Mouse (Mus musculus) skeletal muscle tissue, adult 2 months (tissue): ENCODE results near the gene Mpp3.

Source experiments
- DNase-seq: peaks from one replicate; pipeline ENCODE4 v3.0.0-alpha.2; 2012; ENCODE audit warnings: low read depth, low spot score

Gene Mpp3

DNA sequence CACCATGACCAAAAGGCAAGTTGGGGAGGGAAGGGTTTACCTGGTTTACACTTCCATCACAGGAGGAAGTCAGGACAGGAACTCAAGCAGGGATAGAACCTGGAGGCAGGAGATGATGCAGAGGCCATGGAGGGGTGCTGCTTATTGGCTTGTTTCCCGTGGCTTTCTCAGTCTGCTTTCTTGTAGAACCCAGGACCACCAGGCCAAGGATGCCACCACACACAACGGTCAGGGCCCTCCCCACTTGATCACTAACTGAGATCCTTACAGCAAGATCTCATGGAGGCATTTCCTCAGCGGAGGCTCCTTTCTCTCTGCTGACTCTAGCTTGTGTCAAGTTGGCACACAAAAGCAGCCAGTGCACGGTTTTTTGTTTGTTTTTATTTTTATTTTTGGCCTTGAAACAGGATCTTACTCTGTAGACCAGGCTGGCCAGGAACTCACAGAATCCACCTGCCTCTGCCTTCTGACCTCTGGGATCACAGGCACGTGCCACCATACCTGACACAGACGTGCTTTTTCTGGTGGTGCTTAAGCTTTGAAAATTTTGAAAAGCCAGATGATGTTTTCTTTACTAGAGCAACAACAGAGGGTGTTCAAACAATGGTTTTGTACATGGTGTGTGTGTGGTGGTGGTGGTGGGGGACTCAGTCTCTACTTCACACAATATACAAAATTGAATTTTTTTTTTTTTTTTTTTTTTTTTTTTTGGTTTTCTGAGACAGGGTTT lies at the start of gene Mpp3:
Gene Mpp3 (minus strand): TSS at position 375 of the 730 bp plus-strand sequence.
- DNase-seq, result no peak

DNA sequence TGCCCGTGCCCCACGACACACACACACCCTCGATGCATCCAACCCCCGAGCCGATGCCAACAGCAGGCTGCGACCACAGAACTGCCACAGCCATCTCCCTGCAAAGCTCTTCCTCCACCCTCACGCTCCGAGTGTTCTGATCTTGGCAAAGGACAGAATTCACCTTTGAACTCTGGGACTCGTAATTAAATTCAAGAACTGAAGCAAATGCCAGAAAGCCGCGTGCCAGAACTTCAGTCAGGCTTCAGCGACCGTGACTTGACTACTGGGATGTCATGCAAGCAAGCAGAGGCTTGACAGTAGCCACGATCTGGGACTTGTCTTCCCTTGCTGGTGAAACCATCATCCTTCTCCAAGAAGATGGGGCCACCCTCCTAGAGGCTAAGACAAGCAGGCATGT lies 45.5 kb upstream of the Mpp3 start:
- DNase-seq, result no peak

DNA sequence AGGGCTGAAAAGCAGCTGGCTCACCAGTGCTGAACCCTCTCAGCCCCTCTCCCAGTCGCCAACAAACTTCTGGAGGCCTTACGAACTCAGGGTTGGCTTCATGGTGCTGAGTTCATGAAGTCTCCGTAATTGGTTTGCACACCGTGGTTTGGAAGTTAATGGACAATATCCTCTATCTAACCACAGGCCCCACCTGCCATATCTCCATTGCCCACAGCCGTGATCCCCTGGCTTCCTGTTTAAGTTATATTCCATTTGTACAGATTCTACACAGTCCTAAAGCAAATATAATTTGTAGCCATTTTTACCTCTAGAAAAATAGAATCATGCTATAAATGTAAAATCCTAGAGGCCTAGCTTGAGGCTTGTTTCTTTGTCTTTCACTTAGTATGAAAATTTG lies 44.5 kb upstream of the Mpp3 start:
- no peak for DNase-seq

DNA sequence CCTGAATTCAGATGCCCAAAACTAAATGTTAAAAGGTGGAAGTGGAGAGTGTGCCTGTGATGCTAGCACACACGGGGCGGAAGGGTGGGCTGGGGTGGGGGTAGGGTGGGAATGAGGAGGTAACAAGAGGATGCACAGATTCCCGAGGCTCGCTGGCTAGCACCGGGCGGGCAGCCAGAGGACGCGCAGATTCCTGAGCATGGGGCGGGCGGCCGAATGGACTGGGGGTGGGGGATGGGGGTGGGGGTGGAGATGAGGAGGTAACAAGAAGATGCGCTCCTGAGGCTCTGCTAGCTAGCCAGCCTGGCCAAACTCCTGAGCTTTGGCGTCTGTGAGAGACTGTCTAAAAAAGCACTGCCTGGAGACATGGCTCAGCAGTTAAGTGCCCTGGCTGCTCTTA lies 42.2 kb upstream of the Mpp3 start:
- no peak for DNase-seq

DNA sequence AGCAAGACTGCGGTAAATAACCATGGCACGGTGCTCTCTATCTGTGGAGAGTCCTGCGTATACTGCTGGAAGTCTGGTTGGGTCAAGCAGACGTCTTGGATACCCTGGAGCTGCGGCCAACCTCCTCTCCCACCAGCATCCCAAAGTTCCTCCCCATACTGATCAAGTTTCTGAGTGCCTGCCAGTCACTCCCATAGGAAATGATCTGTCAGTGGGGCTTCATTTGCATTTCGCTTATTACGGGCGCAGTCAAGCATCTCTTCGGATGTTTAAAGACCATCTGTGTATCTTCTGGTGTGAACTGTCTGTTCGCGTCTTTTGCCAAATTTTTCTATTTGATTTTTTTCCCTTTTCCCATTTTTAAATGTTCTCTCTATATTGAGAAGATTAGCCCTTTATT lies 41.4 kb upstream of the Mpp3 start:
- no peak for DNase-seq

DNA sequence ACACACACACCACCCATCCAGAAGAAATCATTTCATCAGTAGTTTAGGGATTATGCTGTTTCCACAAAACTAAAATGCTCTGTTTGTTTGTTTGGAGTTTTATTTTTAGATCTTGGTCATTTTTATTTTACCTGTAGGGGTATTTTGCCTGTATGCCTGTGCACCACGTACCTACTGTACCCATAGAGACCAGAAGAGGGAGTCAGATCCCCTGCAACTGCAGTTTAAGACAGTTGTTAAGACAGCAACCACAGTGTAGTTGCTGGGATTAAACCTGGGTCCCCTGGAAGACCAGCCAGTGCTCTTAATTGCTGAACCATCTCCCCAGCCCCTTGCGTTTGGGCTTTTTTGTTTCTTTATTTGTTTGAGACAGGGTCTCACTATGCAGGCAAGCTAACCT lies 40.7 kb upstream of the Mpp3 start:
- DNase-seq, result no peak

- no peak for DNase-seq
Measured at GRCm38 (mm10) chr11:102063076-102063475, 34.8 kb upstream of the Mpp3 start.

- DNase-seq, result no peak
Measured at GRCm38 (mm10) chr11:102061941-102062473, 33.7 kb upstream of the Mpp3 start.

- DNase-seq, result peak; percentile 54
Measured at GRCm38 (mm10) chr11:102061236-102061940, 33.1 kb upstream of the Mpp3 start.

GRCm38 (mm10) chr11:102053847-102054246 lies 25.6 kb upstream of the Mpp3 start:
- no peak for DNase-seq

DNA sequence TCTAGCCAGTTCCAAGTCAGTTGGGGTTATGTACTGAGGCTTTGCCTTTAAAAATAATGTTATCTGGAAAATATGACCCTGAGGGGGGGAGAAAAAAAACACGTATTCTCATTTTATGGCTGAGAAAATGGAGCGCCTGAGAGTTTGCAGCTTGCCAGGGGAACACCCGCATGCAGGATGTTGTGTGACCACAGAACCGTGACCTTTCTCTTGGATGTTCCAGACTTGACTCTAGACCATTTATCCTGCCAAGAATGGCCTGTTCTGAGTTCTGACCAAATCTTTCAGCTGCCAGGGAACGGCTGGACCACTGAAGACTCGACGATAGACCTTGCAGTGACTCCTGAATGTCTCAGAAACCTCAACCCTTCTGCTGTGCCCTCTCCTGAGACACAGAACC lies 24.9 kb upstream of the Mpp3 start:
- DNase-seq, result peak; percentile 76

- no peak for DNase-seq
Measured at GRCm38 (mm10) chr11:102052697-102053096, 24.4 kb upstream of the Mpp3 start.

GRCm38 (mm10) chr11:102051954-102052353 lies 23.7 kb upstream of the Mpp3 start:
- peak; percentile 63 for DNase-seq

DNA sequence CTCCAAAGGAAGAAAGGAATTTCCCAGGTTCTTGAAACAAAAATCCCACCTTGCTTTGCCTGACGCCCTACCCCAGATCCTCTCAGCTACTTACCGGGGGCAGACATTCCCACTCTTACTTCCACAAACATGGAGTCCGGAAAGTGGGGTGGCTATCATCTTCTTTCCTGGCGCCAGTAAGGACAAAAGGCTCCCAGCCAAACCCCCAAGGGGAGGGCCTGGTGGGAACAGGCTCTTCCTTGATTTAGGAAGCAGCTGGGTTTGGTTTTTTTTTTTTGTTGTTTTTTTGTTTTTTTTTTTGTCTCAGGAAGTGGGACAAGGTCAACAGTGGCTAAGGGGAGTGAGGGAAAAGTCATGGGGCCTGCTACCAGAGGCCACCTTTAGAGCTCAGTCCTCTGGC lies 23.3 kb upstream of the Mpp3 start:
- peak; percentile 71 for DNase-seq

GRCm38 (mm10) chr11:102049875-102050482 lies 21.7 kb upstream of the Mpp3 start:
- DNase-seq, result peak; percentile 31

DNA sequence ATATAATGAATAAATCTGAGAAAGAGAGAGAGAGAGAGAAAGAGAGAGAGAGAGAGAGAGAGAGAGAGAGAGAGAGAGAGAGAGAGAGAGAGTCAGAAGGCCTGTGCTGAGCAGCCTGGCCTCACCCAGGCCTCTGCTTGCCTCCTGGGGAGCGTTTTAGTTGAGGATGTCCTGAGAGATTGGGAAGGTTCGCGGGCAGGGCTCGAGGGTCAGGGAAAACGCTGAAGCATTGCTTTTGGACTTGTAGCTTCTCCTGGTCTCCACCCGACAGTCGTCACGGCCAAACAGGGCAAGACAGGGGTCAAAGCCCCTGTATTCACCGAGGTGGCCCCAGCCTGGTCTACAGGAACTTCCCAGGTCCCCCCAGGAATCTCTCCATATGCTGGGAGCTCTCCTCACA lies 18.3 kb upstream of the Mpp3 start:
- DNase-seq, result no peak

- peak; percentile 49 for DNase-seq
Measured at GRCm38 (mm10) chr11:102044691-102045212, 16.5 kb upstream of the Mpp3 start.

GRCm38 (mm10) chr11:102043381-102043780 lies 15.1 kb upstream of the Mpp3 start:
- DNase-seq, result no peak

- DNase-seq, result no peak
Measured at GRCm38 (mm10) chr11:102042971-102043370, 14.7 kb upstream of the Mpp3 start.

DNA sequence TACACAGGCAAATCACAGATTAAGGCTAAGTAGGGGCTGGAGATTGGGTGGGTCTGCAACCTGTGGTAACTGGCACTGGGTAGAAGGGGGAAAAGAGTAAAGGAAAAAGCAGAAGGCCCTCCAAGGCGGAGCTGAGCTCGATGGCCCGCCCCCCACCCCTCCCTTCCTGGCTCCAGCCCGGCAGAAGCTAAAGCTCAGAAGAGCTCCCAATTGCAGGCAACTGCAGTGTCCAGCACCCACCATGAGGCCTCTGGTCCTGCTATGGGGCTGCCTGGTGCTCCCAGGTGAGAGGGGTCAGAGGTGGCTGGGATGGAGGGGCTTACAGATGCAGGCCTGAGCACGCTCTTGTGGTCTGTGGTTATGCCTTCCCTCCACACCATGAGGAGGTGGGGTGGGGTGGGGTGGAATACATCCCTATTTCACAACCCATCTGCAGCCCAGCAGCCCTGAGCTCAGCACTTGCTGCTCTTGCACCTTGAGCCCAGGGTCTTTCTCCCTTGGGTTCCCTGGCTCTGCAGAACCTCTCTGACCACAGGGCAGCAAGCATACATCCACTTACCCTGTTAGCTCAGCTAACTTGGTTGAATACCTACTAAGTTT lies 13.2 kb upstream of the Mpp3 start, which contains the start of gene Cd300lg:
Gene Cd300lg (plus strand): TSS at position 160 of the 600 bp plus-strand sequence.
- DNase-seq, result no peak

DNA sequence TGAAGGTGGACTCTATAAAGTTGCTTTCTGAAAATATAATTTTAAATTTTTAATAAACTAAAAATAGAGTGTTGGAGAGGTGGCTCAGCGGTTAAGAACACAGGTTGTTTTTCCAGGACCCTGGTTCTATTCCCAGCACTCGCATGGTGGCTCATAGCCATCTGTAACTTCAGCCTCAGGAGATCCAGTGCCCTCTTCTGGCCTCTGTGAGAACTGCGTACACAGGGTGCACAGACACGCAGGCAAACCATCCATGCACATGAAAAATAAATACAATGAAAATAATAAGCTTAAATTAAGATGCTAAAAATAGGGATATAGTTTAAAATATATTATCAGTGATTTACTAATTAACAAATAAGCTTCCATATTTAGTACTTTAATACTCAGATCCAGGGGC lies 12.4 kb upstream of the Mpp3 start:
- DNase-seq, result no peak

DNA sequence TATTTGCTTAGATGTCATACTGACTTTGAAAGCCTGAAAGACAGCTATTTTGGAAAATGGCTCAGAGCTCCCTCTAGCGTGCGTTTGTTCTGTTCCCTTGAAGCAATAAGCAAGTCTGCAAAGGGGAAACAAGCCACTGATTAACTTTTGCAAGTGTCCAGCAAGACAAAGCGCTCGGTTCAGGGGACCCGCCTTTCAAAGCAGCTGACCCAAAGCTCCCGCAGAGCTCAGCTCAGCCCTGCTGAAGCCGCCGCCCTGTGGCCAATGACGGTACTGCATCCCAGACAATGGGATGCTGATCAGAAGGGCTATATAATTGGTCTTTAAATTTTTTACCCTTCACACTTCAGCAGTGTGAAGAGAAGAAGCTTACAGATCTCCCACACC lies 11.9 kb upstream of the Mpp3 start:
- DNase-seq, result peak; percentile 91
